Mouse (Mus musculus) layer of hippocampus, adult 11-12 months (tissue): ENCODE data around the gene Acyp2.

ENCODE experiments used
- DNase-seq: peaks from one replicate; pipeline ENCODE4 v3.0.0; 2022; ENCODE audit warnings: low spot score

Acyp2 gene

GRCm38 (mm10) chr11:30578931-30579330, 70.5 kb downstream of the Acyp2 start:
- no peak for DNase-seq

DNA sequence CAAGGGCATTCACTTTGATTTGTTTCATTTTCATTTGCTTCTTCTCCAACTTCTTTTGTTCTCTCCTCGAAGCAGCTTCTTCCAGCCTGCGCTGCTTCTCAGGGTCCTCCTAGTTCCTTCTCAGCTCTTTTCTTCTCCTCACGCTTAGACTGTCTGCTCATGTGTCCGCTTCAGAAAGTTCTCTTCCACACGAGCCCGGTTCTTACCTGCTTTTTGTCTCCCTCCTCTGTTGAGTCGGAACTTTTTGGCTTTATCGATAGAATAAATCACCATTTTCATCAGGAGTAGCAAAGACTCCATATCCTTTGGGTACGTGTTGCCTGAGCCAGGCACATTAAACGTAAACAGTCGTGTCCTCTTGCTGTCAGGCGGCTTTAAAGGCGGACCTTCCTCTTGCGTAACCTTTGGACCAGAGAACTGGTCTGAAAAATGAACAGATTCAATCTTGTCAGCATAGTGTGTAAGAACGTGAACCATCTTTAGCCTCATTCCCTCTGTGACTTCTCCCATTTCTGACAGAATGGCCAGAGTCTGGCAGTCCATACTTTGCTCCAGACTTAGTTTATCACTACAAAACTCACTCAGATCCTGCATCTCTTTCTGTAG, 76.5 kb downstream of the Acyp2 start:
- no peak for DNase-seq

DNA sequence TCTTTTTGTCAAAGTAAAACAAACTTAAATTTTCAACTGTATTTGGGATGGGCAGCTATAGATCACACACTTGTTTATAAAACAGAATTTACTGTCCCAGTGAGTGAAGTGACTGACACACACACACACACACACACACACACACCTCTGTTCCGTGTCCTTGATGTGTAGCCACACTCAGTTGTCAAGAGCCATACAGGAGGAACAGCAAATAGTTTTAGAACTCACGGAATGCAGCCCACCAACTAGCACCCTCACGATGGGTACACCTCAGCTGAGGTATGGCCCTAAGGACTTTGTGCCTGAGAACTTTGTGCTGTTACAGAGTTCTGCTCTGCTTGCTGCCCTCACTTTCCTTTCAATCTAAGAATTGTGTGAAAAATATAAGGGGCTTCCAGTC, 78.8 kb downstream of the Acyp2 start:
- DNase-seq, result no peak

DNA sequence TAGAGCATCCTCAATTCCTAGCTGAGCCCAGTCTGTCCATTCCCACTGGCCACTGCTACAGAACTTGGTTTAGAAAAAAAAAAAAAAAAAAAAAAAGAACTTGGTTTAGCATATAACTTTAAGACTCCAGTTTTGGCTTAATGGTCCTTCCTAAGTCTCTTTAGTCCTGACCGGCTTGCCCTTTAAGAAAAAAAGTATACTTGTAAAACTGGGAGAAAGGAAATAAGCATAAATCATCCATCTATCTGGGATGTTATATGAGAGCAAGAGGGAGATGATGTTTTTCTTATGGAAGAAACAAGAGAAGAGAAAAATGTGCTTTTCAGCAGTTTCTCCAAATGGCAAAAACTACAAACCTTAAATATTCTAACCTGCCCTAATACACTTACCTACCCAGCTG, 89.2 kb downstream of the Acyp2 start:
- no peak for DNase-seq

DNA sequence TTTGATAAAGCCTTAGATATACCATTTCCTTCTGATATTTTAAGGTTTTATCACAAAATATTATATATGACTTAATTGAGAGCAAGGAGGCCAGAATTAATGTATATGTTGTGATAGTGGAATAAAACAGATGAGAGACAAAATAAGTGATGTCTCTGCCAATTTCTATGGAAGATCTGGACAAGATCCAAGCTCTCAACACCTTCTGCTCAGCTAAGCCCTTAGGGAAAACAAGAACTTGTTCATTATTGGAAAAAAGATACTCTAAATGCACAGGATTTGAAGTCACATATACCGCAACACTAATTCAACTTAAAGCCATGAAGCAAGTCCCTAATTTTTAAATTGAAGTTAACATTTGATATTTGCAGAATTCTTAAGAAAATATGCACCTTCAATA, 96.0 kb downstream of the Acyp2 start:
- no peak for DNase-seq

DNA sequence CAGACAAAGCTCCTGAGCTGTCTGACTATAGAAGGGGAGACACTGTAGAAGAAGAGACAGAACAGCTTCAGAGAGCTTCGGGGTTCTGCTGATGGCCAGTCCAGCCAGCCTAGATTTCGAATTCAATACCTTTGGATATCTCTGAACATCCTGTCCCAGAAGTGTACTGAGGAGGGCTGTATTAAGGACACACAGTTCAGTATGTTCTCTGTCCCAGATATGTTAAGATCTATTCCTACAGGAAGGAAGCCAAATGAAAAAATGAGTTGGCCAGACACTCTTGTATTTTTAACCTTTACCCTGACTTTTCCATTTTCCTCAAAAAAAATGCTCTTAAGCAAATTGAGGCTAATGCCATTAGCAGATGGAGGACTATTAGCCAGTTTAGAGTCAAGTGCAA, 132.3 kb downstream of the Acyp2 start:
- no peak for DNase-seq

DNA sequence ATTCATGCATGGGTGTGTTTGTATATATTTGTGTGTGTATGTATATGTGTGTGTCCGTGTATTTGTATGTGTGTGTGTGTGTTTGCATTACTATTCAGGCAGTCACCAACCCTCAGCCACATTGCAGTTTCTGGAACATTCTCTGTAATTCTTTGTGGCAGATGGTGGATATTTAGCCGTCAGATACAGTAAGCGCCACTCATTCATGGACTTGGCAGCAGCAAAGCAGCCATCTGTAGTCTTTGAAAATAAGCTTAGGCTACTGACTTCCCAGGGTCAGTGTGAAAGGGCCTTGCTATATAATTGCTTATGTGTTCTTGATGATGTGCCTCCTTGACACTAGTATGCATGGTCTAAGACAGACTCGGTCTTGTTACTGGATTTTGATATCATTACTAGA, 141.2 kb downstream of the Acyp2 start:
- DNase-seq, result no peak

DNA sequence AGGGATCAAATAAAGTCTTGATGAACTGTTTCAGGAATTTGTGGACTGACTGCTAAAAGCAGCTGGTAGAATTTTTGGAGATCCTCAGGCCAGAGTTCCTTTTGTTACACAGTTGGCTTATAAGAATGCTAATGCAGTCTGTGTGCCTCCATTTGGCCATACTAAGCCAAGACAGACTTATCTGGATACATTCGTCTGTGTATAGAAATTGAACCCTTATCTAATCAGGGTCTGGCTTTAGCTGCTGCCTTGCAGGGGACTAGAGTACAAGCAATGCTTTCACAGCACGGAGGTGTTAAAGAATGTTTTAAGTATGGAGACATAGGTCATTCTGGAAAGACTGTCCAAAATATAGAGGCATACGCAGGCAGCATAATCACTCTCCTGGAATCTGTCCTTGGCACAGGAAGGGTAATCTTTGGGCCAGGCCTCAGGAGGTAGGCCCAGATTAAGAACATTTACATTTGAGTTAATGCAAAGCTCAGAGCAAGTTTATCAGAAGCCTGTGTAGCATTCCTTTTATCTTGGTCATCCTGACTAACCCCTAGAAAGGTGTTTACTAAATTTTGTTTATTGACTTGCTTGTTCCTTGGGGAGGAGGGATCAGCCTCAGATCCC, 150.5 kb downstream of the Acyp2 start:
- no peak for DNase-seq

- DNase-seq, result no peak
Observed at GRCm38 (mm10) chr11:30497151-30497550, 152.2 kb downstream of the Acyp2 start.

GRCm38 (mm10) chr11:30491515-30492260, 157.7 kb downstream of the Acyp2 start:
- DNase-seq, result no peak

DNA sequence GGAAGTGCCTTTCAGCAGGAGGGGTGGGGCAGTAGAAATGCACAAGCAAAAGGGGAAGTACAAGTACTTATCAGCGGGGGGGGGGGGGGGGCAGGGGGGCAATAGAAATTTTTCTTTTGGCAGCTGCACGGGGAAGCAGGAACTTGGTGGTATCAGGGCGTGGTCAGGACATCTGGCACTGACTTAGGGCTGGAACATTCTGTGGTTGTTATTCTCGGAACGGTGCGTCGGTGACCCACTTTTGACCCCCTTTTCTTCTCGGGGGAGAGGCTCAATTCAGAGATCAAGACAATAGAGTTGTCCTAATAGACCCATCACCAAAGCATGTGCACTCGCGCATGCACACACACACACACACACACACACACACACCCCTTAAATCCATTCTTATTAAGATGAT, 161.2 kb downstream of the Acyp2 start:
- no peak for DNase-seq

DNA sequence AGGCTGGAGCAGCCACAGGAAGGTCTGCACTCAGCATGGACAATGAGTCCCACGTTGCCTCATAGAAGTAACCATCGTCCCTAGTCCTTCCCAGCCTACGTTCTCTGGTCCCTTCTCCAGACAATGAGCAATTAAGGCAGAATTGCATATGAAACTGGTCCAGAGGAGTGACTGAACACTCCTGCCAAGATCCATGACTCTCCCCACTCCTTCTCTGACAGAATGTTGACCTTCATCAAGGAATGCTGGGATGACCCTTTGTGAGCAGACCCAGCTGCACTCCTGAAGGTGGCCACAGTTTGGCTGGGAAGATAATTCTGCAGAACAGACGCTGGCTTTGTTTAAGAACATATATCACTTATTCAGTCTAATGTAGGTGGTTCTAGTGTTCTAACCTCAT, 166.1 kb downstream of the Acyp2 start:
- no peak for DNase-seq

GRCm38 (mm10) chr11:30471751-30472593, 177.4 kb downstream of the Acyp2 start, which contains the start of gene 4930505A04Rik:
4930505A04Rik (minus strand) TSS chr11:30471827.
- DNase-seq, result peak; percentile 91

DNA sequence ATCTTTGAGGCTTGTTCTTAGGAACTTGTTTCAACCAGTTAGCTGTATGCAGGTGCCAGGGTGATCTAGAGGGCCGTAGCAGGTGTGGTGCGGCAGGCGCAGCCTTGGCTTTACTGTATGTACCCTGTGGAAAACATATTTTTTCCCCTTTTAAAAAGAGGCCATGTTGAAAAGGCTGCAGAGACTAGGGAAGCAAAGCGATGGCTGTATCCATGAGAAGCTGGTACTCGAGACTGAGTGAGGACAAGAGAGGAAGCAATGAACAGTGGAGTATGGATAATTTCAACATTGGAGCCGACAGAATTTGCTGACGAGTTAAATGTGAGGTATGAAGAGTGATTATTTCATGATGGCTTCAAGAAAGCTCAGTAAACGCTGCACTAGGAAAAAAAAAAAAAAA, 178.2 kb downstream of the Acyp2 start:
- no peak for DNase-seq
